Mouse (Mus musculus) retina, postnatal 1 day (tissue): Measurements from ENCODE around the gene Ank.
A peak's percentile ranks its signal among the peaks of the same experiment; 100 is the strongest.
"Not testable (repeated sequence)": the region's sequence is repeated elsewhere in the genome, so short reads cannot be mapped to it uniquely, and the experiment has no call there.

ENCODE experiments used
- DNase-seq: peaks from one replicate; pipeline ENCODE4 v3.0.0-alpha.2; 2012

The Ank gene

GRCm38 (mm10) chr15:27466131-27467080, at the start of gene Ank:
Gene Ank (plus strand): TSS chr15:27466677.
- peak; percentile 90 for DNase-seq

- no peak for DNase-seq
Observed at GRCm38 (mm10) chr15:27418566-27419331, 47.7 kb upstream of the Ank start.

DNA sequence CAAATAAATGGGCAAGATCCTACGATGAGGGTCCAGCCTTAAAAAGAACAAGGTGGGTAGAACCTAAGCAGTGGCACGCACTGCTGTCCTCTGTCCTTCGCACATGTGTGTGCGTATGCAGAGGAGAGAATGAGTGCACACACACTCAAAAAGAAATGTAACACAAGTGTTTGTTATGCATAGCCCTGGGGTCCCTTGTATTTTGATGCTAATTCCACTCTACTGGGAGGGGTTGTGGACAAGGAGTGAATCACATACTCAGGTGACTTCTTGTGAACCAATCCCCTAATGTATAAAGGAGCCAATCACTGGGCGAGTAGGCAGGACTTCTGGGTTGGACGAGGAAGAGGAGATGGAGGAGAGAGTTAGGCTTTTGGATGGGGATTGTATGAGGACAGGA, 44.9 kb upstream of the Ank start:
- DNase-seq, result no peak

DNA sequence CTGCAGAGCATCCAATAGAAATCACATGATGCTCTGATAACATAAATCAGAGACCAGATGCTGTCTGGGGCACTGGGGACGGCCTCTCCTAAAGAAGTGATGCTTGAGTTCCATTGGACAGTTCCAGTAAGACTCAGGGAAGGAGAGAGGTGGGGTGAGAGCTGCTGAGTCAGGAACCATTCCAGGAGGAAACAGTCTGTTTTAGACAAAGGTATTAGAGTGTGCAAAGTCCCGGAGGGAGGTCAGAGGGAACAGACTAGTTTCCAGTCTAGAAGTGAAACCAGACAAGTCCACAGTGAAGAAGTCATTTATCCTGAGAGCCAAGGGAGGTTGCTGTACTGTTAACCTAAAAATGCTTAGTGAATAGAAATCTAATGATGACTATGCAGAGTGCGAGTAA, 38.9 kb upstream of the Ank start:
- no peak for DNase-seq

- no peak for DNase-seq
Observed at GRCm38 (mm10) chr15:27430241-27430640, 36.2 kb upstream of the Ank start.

DNA sequence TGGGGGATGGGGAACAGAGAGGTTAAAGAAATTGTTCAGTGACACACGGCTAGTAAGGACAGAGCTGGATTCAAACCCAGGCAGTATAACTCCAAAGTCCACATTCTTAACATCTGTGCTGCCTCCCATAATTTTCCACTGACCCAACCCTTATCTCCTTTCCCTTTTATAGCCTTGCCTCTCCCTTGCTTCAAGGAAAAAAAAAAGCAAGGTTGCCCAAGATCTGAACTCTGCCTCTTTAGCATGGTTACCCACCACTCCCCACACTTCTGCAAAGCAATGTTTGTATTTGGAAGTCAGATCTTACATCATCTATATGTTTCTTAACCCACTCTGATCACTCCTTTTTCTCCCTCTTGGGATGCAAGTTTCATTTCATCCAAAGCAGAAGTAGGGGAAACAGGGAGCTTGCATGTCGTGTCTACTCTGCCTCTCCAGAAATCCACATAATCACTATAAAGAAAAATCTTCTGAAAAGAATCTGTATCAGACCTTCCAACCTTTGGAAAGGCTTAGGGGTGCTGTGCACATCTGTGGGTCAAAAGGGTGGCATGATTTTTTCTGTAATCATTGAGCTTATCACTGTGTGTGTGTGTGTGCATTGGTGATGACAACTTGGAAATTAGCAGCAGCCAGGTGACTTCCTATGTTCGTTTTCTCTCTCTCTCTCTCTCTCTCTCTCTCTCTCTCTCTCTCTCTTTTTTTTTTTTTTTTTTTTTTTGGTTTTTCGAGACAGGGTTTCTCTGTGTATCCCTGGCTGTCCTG, 33.4 kb upstream of the Ank start:
- DNase-seq, result no peak

DNA sequence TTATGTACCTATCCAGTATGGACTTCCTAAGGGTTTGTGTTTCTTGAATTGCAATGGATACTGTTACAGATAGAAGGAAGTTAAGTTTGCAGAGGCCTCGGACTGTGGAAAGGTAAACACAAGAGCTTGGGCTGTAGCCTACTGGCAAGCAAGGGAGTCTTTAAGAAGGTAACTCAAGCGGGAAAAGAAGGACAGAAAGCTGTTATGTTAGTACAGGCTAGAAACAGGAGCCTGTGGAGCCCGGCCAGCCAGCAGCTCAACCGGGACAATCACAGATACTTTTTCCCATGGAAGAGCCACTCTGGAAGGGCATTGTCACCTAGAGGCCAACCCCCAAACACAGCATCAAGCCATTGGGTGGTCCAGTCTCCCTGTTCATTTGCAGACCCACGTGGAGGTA, 31.1 kb upstream of the Ank start:
- no peak for DNase-seq

DNA sequence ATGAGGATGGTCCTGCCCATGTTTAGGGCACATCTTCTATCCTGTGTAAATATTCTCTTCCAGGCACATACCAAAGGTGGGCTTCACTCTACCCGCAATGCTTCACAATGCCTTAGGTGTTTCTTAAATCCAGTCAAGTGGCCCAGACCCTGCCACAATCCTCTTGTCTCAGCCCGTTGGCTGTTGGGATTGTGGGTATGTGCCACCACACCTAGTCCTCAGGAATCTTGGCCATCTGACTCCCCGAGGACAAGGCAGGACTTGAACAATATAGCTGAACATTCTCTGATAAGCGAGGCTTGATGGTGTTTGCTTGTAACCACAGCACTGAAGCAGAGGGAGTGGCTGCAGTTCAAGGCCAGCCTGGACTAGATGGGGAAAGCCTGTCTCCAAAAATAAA, 30.3 kb upstream of the Ank start:
- DNase-seq, result no peak

DNA sequence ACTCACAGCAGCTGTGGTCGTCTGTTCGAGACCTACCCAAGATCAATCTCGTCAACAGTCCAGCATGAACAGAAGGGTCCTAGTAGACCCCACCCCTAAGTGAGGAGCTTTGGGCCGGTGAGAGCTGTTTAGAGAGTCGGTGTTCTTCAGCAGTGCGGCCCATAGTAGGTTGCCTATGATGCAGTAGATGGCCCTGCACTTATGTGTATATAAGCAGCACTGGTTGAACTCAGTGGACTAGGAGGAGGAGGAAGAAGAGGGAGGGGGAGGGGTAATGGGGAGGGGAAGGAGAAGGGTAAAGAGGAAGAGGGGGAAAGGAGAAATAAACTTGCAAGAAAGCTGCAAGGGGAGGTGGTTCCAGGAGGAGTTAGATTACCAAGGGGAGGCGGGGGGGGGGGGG, 25.4 kb upstream of the Ank start:
- DNase-seq, result no peak

DNA sequence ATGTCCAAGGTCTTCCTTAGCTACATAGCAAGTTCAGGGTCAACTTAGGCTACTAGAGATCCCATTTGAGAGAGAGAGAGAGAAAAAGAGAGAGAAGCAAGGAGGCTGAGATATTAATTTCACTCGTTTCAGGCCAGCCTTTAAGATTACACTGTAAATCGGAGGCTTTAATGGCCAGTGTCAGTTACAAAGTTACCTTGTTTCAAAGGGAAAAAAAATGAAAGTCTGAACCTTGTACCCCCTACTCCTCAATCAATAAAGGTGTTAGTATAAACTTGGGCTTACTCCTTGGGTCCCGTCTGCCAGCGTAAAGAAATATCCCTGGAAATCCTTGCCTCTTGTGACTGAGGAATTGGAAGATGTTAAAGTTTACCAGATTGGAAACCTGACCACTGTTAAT, 24.9 kb upstream of the Ank start:
- DNase-seq, result no peak

- no peak for DNase-seq
Observed at GRCm38 (mm10) chr15:27441951-27442350, 24.5 kb upstream of the Ank start.

GRCm38 (mm10) chr15:27444772-27445347, 21.6 kb upstream of the Ank start:
- no peak for DNase-seq

- no peak for DNase-seq
Observed at GRCm38 (mm10) chr15:27450689-27451088, 15.8 kb upstream of the Ank start.

GRCm38 (mm10) chr15:27451760-27452159, 14.7 kb upstream of the Ank start:
- no peak for DNase-seq

DNA sequence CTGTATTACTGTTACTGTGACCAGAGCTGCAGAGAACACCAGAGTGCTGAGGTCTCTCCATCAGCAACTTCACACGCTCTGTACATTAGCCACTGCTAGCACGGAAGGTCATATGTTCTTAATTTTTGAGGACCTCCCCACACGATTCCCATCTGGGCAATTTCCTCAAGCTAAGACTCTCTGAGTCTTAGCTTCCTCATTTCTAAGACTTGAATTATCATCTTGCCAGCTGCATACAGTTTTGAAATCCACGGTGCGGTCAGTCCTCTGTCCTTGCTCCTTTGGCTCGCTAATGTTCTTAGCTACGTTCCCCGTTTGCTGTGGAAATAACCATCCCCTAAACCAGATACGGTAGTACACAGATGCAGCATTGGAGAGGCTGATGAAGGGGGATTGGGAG, 14.0 kb upstream of the Ank start:
- DNase-seq, result no peak

GRCm38 (mm10) chr15:27457001-27457400, 9.5 kb upstream of the Ank start:
- no peak for DNase-seq

GRCm38 (mm10) chr15:27459781-27460180, 6.7 kb upstream of the Ank start:
- not testable (repeated sequence) for DNase-seq

- peak; percentile 21 for DNase-seq
Observed at GRCm38 (mm10) chr15:27461336-27462245, 4.9 kb upstream of the Ank start.

- DNase-seq, result no peak
Observed at GRCm38 (mm10) chr15:27463876-27464275, 2.6 kb upstream of the Ank start.

GRCm38 (mm10) chr15:27465391-27466005, 979 bp upstream of the Ank start:
- DNase-seq, result peak; percentile 43

DNA sequence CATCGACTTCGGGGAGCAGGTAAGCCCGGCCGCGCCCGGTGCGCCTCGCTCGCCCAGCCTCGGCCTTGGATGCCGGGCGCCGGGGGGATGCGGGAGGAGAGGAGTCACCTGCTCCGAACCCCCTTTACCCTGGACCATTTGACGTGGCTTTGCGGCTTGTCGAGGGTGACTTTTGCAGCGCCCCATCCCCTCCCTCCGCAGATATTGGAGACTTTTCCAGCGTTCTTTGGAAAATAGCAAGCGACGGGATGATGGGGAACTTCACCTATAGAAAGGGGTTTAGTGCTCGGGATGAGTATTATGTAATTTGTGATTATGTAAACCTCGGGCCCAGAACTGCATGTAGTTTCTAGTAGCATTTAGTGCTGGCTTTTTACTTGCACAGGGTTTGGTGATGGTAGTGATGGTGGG, 609 bp downstream of the Ank start:
- no peak for DNase-seq
